Mouse (Mus musculus): ENCODE results near the gene Itpa.

- no peak for TF ChIP-seq EP300 (IDR thresholded peaks at IDR 0.05; ENCODE audit: low read depth)
- TF ChIP-seq CTCF (IDR thresholded peaks at IDR 0.05; ENCODE audit: low read depth), result peak; percentile 27; the same call in 1 of the 2 replicates
Observed at GRCm38 (mm10) chr2:130705178-130705577, 37.8 kb downstream of the Itpa start.

All from liver, postnatal 0 days (tissue).